Mouse (Mus musculus) cerebellum, adult 9-11 months (tissue): Measurements from ENCODE around the gene Furin.
A peak's percentile ranks its signal among the peaks of the same experiment; 100 is the strongest.

Experiments
- DNase-seq: peaks from one replicate; pipeline ENCODE4 v3.0.0; 2022

The Furin gene

GRCm38 (mm10) chr7:80339793-80340628 is 65.2 kb downstream of the Furin start:
- DNase-seq = peak; percentile 99

GRCm38 (mm10) chr7:80339371-80339770 is 65.9 kb downstream of the Furin start:
- peak; percentile 66 for DNase-seq
